In the genomic region with DNA sequence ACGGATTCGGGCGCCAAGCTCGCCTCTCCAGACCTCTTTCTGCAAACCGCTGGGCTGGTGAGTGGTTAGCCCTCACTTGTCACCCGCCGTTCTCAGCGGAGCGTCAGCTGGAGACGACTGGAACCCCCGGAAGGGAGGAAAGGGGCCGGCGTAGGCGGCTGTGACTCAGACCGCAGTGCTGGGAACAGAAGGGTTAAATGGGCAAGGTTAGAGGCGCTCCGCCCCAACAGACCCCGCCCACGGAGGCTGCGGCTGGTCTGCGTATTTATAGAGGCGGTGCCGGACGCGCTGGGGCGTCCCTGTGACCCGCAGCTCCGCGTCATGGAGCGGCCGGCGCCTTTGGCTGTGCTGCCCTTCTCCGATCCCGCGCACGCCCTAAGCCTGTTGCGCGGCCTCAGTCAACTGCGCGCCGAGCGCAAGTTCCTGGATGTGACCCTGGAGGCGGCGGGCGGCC, we compare ENCODE assay signal across 8 mouse cellular contexts. TPM values are rescaled to one million over a fixed set of nuclear protein-coding genes. Genes with fewer than 3 reads are reported as not detected.
DNase-seq lines count a peak whose midpoint lies in the region; ATAC-seq and TF ChIP-seq lines count a peak whose summit lies in the region.

A gene (plus strand): TSS at position 182 of the 454 bp plus-strand sequence.

- peak; percentile 88 for ATAC-seq in heart, embryonic 12.5 days (ENCODE audit: insufficient number of reproducible peaks, low FRiP score)
- ATAC-seq in liver, embryonic 12.5 days: peak; percentile 85
- peak; percentile 87 for ATAC-seq in stomach, embryonic 15.5 days (ENCODE audit: insufficient read depth, low FRiP score, low read depth)

- peak within 1 kb of the TSS; percentile 86 for H3K4me2 ChIP-seq in heart, embryonic 12.5 days
- H3K4me2 ChIP-seq in liver, embryonic 12.5 days: peak within 1 kb of the TSS; percentile 100
- peak within 1 kb of the TSS; percentile 93 for H3K4me2 ChIP-seq in stomach, embryonic 15.5 days

- under 1% methylated on average over 43 of the region's 45 CpGs for WGBS in heart, embryonic 12.5 days
- WGBS in liver, embryonic 12.5 days (ENCODE audit: insufficient replicate concordance): 6% methylated on average over 44 of the region's 45 CpGs
- under 1% methylated on average over 45 of the region's 45 CpGs for WGBS in stomach, embryonic 15.5 days

- peaks cover 2% of the 10 kb centered on the region; the same call in 1 of the 2 replicates for H3K9me3 ChIP-seq in erythroblast, embryonic 14.5 days (ENCODE audit: control insufficient read depth, low read length)
- no peaks in the 10 kb centered on the region for H3K9me3 ChIP-seq in heart, embryonic 12.5 days (replicated peaks)
- H3K9me3 ChIP-seq in liver, embryonic 12.5 days (replicated peaks): no peaks in the 10 kb centered on the region
- no peaks in the 10 kb centered on the region for H3K9me3 ChIP-seq in stomach, embryonic 15.5 days

- peak; percentile 48; the same call in 1 of the 2 replicates for TF ChIP-seq POLR2A in brain, embryonic 14.5 days (IDR thresholded peaks at IDR 0.05; ENCODE audit: borderline replicate concordance, extremely low read depth, insufficient read depth, insufficient read length, poor library complexity, severe bottlenecking)

- peak within 1 kb of the TSS; percentile 95 for H3K27ac ChIP-seq in heart, embryonic 12.5 days (ENCODE audit: poor library complexity, severe bottlenecking)
- H3K27ac ChIP-seq in liver, embryonic 12.5 days: peak within 1 kb of the TSS; percentile 87
- H3K27ac ChIP-seq in stomach, embryonic 15.5 days: peak within 1 kb of the TSS; percentile 94

- H3K4me3 ChIP-seq in C2C12 (ENCODE audit: insufficient read depth, poor library complexity, severe bottlenecking): peak within 1 kb of the TSS; percentile 79
- H3K4me3 ChIP-seq in erythroblast, embryonic 14.5 days (replicated peaks): peak within 1 kb of the TSS; percentile 84
- peak within 1 kb of the TSS; percentile 72 for H3K4me3 ChIP-seq in heart, embryonic 12.5 days
- peak within 1 kb of the TSS; percentile 91 for H3K4me3 ChIP-seq in liver, embryonic 12.5 days
- H3K4me3 ChIP-seq in stomach, embryonic 15.5 days (replicated peaks): peak within 1 kb of the TSS; percentile 87

- H3K27me3 ChIP-seq in C2C12 (ENCODE audit: control insufficient read depth, insufficient read depth, insufficient read length): no peaks in the 10 kb centered on the region
- H3K27me3 ChIP-seq in erythroblast, embryonic 14.5 days (ENCODE audit: control insufficient read depth): peaks cover 34% of the 10 kb centered on the region
- no peaks in the 10 kb centered on the region for H3K27me3 ChIP-seq in heart, embryonic 12.5 days (replicated peaks)
- peaks cover 17% of the 10 kb centered on the region for H3K27me3 ChIP-seq in liver, embryonic 12.5 days (replicated peaks)
- H3K27me3 ChIP-seq in stomach, embryonic 15.5 days (replicated peaks): no peaks in the 10 kb centered on the region

- peaks cover 62% of the 10 kb centered on the region for H3K4me1 ChIP-seq in erythroblast, embryonic 14.5 days (ENCODE audit: control insufficient read depth)
- peaks cover 50% of the 10 kb centered on the region for H3K4me1 ChIP-seq in heart, embryonic 12.5 days (replicated peaks)
- H3K4me1 ChIP-seq in liver, embryonic 12.5 days: peaks cover 70% of the 10 kb centered on the region
- H3K4me1 ChIP-seq in stomach, embryonic 15.5 days: peaks cover 41% of the 10 kb centered on the region

- peak; percentile 94 for DNase-seq in brain, embryonic 14.5 days (ENCODE audit: low read depth)
- peak; percentile 97 for DNase-seq in kidney, postnatal 10 days
- peak; percentile 93 to 94 for DNase-seq in natural killer cell, adult 2 months (ENCODE audit: low spot score in 2 of 2)

- peaks cover 40% of the 10 kb centered on the region for H3K79me3 ChIP-seq in C2C12 (ENCODE audit: low read depth)

- peaks cover 49% of the 10 kb centered on the region for H3K79me2 ChIP-seq in C2C12 (ENCODE audit: control insufficient read depth, insufficient read depth)

- peak within 1 kb of the TSS; percentile 78 for H3ac ChIP-seq in C2C12 (ENCODE audit: control insufficient read depth, insufficient read length, low read depth)

- H3K36me3 ChIP-seq in C2C12 (ENCODE audit: control insufficient read depth, insufficient read depth): peaks cover 27% of the 10 kb centered on the region
- H3K36me3 ChIP-seq in erythroblast, embryonic 14.5 days (ENCODE audit: control insufficient read depth): peaks cover 24% of the 10 kb centered on the region
- H3K36me3 ChIP-seq in heart, embryonic 12.5 days: peaks cover 18% of the 10 kb centered on the region
- peaks cover 23% of the 10 kb centered on the region for H3K36me3 ChIP-seq in liver, embryonic 12.5 days
- peaks cover 15% of the 10 kb centered on the region for H3K36me3 ChIP-seq in stomach, embryonic 15.5 days

- peak within 1 kb of the TSS; percentile 91 for H3K9ac ChIP-seq in heart, embryonic 12.5 days
- peak within 1 kb of the TSS; percentile 83 for H3K9ac ChIP-seq in liver, embryonic 12.5 days
- H3K9ac ChIP-seq in stomach, embryonic 15.5 days: peak within 1 kb of the TSS; percentile 62

- TF ChIP-seq CTCF in C2C12 (IDR thresholded peaks at IDR 0.05; ENCODE audit: control insufficient read depth, insufficient read depth, insufficient read length): no peak
- TF ChIP-seq CTCF in brain, embryonic 14.5 days (IDR thresholded peaks at IDR 0.05; ENCODE audit: borderline replicate concordance, extremely low read depth, insufficient read depth, insufficient read length): no peak

TF ChIP-seq in C2C12, 6 proteins besides CTCF, POLR2A, EP300 and RAD21:
- TF ChIP-seq MAX (IDR thresholded peaks at IDR 0.05): no peak
- TF ChIP-seq MYOD1 (IDR thresholded peaks at IDR 0.05; ENCODE audit: control insufficient read depth, insufficient read length, low read depth): peak; percentile 34

RNA-seq across cellular contexts. Expression of the gene that starts here (rescaled TPM):
- polyA plus RNA-seq in C2C12 (2012; fragmentation: generic; extraction: Trizol): 36.2 TPM
- 3.7 and 5.0 TPM in 2 replicates for polyA plus RNA-seq in brain, embryonic 14.5 days (2012; rRNA removed)
- 0.97 and 1.1 TPM in 2 replicates for polyA plus RNA-seq in erythroblast, embryonic 14.5 days (2012)
- polyA plus RNA-seq in heart, embryonic 12.5 days (2016; fragmentation: Nextera tagmentation; extraction: Ambion mirVana): 41.0 and 41.4 TPM in 2 replicates
- polyA plus RNA-seq in liver, embryonic 12.5 days (2016; fragmentation: Nextera tagmentation; extraction: Ambion mirVana): 10.9 and 12.0 TPM in 2 replicates
- 13.5 and 14.0 TPM in 2 replicates for polyA plus RNA-seq in stomach, embryonic 15.5 days (2015; fragmentation: Nextera tagmentation; extraction: Ambion mirVana)

Comparison
In these comparisons a context has a peak if more than half of its experiments do, and no peak if none do; other contexts are left out.
1. Peak in every context shown above with its lines: DNase-seq, ATAC-seq, H3K4me3 ChIP-seq and H3K27ac ChIP-seq.